Mouse (Mus musculus) embryonic facial prominence, embryonic 15.5 days (tissue): ENCODE results near the gene Fbxw7. TPM values are rescaled to one million over a fixed set of nuclear protein-coding genes. Genes with fewer than 3 reads are reported as not detected.

Source experiments
- polyA plus RNA-seq: library from polyadenylated mRNA; unstranded; fragments of >200 nt; fragmentation: Nextera tagmentation; extraction: Ambion mirVana; gene quantifications from 2 replicates; pipeline ENCODE4 v1.2.1, GENCODE M21; 2015

The Fbxw7 gene
- polyA plus RNA-seq, 1 experiment from 2014 or later = 14.6 TPM

Other genes with a start within 250 kb of the Fbxw7 start
- 50.6 and 50.7 TPM in 2 replicates for gene Arfip1, start 232.6 kb upstream of the Fbxw7 start, polyA plus RNA-seq
- gene Tigd4, start 221.7 kb upstream of the Fbxw7 start, polyA plus RNA-seq = 1.4 and 1.5 TPM in 2 replicates
- 9.1 and 11.1 TPM in 2 replicates for gene Tmem154, start 149.1 kb upstream of the Fbxw7 start, polyA plus RNA-seq